Mouse (Mus musculus) adrenal gland, adult 2 months (tissue): Measurements from ENCODE around the gene Aldh9a1. TPM values are rescaled to one million over a fixed set of nuclear protein-coding genes. Genes with fewer than 3 reads are reported as not detected.

Source experiments
- DNase-seq: peaks from one replicate; pipeline ENCODE4 v3.0.0; 2021
- polyA plus RNA-seq: library from polyadenylated mRNA; depleted of rRNA; stranded (reverse); fragments of >200 nt; gene quantifications from 2 replicates; pipeline ENCODE4 v1.2.3, GENCODE M21; 2012
- total RNA-seq, 2 experiments: library from RNA; stranded (reverse); gene quantifications; 2 replicates each; pipeline ENCODE4 v1.2.3; 2021

The Aldh9a1 gene
- total and polyA plus RNA-seq, 3 experiments: 62.4 to 84.8 (median 77.1) TPM

- no peak for DNase-seq
Measured at GRCm38 (mm10) chr1:167350597-167351415, 1.0 kb downstream of the Aldh9a1 start.

- no peak for DNase-seq
Measured at GRCm38 (mm10) chr1:167352403-167352802, 2.6 kb downstream of the Aldh9a1 start.

GRCm38 (mm10) chr1:167357387-167357786 is 7.6 kb downstream of the Aldh9a1 start:
- DNase-seq: peak; percentile 31

- no peak for DNase-seq
Measured at GRCm38 (mm10) chr1:167358731-167359130, 8.9 kb downstream of the Aldh9a1 start.

GRCm38 (mm10) chr1:167360268-167360667 is 10.5 kb downstream of the Aldh9a1 start:
- DNase-seq: no peak

- DNase-seq: no peak
Measured at GRCm38 (mm10) chr1:167362819-167363218, 13.0 kb downstream of the Aldh9a1 start.

- DNase-seq: no peak
Measured at GRCm38 (mm10) chr1:167363322-167363721, 13.5 kb downstream of the Aldh9a1 start.

- DNase-seq: peak; percentile 52
Measured at GRCm38 (mm10) chr1:167365808-167366207, 16.0 kb downstream of the Aldh9a1 start.

- DNase-seq: no peak
Measured at GRCm38 (mm10) chr1:167366621-167367020, 16.8 kb downstream of the Aldh9a1 start.

- no peak for DNase-seq
Measured at GRCm38 (mm10) chr1:167368018-167368417, 18.2 kb downstream of the Aldh9a1 start.

GRCm38 (mm10) chr1:167368513-167368912 is 18.7 kb downstream of the Aldh9a1 start:
- no peak for DNase-seq

GRCm38 (mm10) chr1:167369905-167370304 is 20.1 kb downstream of the Aldh9a1 start:
- DNase-seq: peak; percentile 82

- no peak for DNase-seq
Measured at GRCm38 (mm10) chr1:167372739-167373138, 22.9 kb downstream of the Aldh9a1 start.

GRCm38 (mm10) chr1:167374003-167374784 is 24.4 kb downstream of the Aldh9a1 start:
- DNase-seq: peak; percentile 43

- no peak for DNase-seq
Measured at GRCm38 (mm10) chr1:167374942-167375341, 25.2 kb downstream of the Aldh9a1 start.

- no peak for DNase-seq
Measured at GRCm38 (mm10) chr1:167378019-167378418, 28.2 kb downstream of the Aldh9a1 start.

- peak; percentile 34 for DNase-seq
Measured at GRCm38 (mm10) chr1:167379751-167380150, 30.0 kb downstream of the Aldh9a1 start.

GRCm38 (mm10) chr1:167380223-167380622 is 30.4 kb downstream of the Aldh9a1 start:
- no peak for DNase-seq

GRCm38 (mm10) chr1:167381050-167382015 is 31.5 kb downstream of the Aldh9a1 start:
- DNase-seq: no peak

- DNase-seq: no peak
Measured at GRCm38 (mm10) chr1:167382316-167382715, 32.5 kb downstream of the Aldh9a1 start.

- no peak for DNase-seq
Measured at GRCm38 (mm10) chr1:167382763-167383162, 33.0 kb downstream of the Aldh9a1 start.

- no peak for DNase-seq
Measured at GRCm38 (mm10) chr1:167383178-167383577, 33.4 kb downstream of the Aldh9a1 start.
